Mouse (Mus musculus): ENCODE results near the gene Il4ra.

Gene Il4ra

DNA sequence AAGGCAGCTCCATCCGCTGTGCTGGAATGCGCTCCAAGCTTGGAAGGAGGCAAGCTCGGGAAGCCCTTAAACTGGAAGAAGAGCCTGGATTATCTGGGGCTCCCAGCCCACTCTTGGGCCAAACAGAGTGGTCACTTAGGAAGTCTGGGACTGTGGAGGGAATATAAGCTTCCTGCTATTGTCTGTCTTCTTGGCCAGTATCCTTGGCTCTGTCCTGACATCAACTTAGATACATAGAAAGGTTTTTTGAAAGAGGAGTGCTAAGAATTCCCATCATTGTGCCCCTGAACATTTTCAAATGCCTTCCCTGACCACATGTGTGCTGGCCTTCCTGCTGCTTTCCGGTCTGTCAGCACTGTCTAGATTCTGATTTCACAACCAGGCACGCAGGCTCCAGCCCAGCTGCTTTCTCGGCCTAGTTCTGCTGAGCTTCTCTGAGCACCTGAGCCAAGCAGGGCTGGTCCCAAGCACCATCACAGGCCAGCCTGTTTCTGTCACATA, 989 bp upstream of the Il4ra start:
- peak; percentile 44 to 48 for DNase-seq

- DNase-seq = no peak
Observed at GRCm38 (mm10) chr7:125552851-125553555, 1.1 kb downstream of the Il4ra start.

DNA sequence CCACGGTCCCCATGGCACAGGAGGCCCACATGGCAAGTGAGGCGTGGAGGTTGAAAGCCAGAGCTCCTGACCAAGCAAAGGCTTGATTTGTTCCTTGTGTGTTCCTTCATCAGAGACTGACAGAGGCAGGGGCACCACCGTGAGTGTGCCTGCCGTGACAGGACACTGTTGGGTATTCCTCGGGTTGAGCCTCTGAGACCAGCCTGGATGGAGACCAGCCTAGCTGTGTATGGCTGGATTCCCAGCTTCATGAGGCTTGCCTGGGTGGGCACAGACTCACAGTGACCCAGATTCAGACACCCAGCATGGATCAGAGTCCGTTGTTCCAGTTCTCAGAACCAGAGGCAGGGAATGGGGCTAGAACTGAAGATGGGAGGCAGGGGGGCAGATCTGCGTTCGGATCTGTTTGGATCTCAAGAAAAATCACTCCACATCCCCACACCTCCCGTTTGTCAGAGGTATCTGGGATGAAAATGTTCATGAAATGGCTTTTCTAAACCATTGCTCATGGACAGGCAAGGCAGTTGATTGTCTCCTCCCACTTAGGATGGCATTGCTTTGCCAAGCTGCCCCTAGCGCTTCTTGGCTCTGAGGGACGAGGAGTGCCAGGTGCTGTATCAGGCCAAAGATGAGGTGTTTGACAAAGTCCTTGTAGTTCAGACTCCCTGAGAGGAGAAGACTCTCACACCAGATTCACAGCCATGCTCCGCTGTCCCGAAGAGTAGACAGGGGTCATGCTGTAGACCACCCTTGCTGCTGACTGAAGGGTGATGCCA, 1.9 kb downstream of the Il4ra start:
- no peak for DNase-seq

DNA sequence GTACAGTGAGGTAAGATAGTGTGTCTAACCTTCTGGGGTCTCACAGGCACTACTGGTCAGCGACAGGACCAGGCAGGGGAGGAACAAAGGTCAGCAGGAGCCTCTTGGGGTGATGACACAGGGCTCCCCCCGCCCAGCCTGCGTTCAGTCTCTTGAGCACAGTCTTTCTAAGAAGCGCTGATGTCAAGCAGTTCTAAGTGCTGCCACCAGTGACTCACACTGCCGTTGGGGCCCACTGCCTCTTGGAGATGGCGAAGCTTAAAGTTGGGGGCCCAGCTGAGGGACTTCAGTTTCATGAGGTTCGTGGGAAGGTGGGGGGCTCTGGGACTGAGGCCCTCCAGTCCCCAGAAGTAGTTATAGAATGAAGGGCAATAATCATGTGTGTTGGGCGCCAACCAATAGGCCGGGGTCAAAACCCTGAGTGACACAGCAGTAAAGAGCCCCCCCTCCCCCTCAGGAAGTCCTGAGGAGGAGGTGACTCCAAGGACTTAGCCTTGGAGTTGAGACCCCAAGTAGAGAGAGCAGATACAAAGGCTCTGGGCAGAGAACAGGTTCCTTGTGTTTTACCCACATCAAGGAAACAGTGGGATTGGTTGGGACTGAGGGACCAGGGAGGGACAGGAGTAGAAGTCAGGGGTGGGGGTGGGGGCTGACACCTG, 2.7 kb downstream of the Il4ra start:
- no peak for DNase-seq

GRCm38 (mm10) chr7:125555351-125555872, 3.5 kb downstream of the Il4ra start:
- no peak for DNase-seq

- no peak for DNase-seq
Observed at GRCm38 (mm10) chr7:125556096-125556495, 4.2 kb downstream of the Il4ra start.

GRCm38 (mm10) chr7:125556865-125557264, 4.9 kb downstream of the Il4ra start:
- DNase-seq = no peak

GRCm38 (mm10) chr7:125558401-125558945, 6.6 kb downstream of the Il4ra start:
- no peak for DNase-seq

- no peak for DNase-seq
Observed at GRCm38 (mm10) chr7:125558997-125559396, 7.1 kb downstream of the Il4ra start.

- DNase-seq = no peak
Observed at GRCm38 (mm10) chr7:125559537-125559936, 7.6 kb downstream of the Il4ra start.

DNA sequence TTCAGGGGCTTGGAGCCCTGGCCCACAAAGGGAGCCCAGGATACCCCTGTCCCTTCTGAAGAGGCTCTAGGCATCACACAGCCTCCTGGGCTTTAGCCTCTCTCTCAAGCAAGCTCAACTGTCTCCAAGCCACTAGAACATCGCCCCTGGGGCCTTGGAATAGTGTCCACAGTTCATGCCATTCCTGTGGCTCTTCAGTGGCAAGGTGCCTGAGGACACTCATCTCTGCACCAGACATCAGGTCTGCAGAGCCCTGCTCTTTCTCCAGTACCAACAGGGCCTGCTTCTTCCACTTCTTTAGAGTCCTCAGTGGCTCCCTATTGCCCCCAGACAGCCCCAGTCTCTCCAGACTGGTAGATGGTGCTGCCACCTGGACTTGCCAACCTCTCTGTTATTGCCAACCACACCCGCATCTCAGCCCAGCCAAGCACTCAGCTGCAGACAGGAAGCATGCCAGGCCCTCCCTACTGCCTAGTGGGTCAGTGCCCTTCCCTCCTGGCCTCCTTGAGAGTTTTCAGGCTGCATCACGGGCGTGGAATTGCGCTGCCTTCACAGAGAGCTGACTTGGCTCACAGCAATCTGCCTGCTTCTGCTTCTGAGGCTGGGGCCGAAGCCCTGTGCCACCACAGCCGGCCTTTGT, 8.3 kb downstream of the Il4ra start:
- peak; percentile 52 to 61 for DNase-seq

DNA sequence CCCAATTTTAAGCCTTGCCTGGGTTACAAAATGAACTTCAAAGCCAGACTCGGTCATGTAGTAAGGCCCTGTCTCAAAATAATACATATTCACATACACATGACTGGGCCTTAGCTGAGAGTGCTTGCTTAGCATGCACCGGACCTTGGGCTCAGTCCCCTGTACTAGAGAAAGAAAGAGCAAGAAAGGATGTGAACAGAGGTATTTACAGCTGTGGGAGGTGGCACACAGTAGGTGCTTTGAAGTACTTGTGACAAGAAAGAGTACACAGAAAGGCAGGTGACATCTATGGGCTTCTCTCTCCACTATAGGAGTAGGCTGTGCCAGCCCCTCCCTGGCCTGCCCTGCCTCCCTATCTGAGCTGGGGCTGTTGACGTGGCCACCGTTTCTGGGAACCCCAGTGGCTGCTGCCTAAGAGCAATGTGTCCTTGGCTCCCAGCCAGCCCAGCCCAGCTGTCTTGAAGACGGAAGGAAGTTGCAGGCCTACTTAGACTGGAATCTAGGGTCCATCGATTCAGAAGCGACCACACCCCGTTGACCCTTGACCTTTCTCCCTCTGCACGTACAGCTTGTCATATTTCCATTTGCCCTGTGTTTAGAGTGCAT, 9.3 kb downstream of the Il4ra start:
- peak; percentile 93 to 94 for DNase-seq

DNA sequence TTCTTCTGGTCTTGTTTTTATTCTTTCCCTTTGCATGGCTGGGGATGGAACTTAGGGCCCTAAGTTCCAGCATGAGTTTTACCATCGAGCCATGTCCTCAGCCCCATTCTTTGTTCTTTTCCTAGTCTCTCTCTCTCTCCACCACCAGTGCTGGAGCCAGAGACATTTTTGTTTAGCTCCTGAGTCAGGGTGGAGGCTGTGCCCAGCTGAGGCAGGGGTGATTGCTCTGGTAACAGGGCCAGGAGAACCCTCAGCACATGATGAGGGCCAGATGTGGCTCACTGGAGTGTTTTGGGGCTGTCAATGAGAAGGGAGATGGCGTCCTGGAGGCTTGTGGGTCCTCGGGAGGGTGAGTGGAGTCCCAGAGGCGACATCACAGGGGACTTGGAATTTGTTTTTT, 10.5 kb downstream of the Il4ra start:
- DNase-seq = no peak

GRCm38 (mm10) chr7:125563093-125563492, 11.2 kb downstream of the Il4ra start:
- DNase-seq = no peak

GRCm38 (mm10) chr7:125564316-125565024, 12.6 kb downstream of the Il4ra start:
- DNase-seq = no peak

DNA sequence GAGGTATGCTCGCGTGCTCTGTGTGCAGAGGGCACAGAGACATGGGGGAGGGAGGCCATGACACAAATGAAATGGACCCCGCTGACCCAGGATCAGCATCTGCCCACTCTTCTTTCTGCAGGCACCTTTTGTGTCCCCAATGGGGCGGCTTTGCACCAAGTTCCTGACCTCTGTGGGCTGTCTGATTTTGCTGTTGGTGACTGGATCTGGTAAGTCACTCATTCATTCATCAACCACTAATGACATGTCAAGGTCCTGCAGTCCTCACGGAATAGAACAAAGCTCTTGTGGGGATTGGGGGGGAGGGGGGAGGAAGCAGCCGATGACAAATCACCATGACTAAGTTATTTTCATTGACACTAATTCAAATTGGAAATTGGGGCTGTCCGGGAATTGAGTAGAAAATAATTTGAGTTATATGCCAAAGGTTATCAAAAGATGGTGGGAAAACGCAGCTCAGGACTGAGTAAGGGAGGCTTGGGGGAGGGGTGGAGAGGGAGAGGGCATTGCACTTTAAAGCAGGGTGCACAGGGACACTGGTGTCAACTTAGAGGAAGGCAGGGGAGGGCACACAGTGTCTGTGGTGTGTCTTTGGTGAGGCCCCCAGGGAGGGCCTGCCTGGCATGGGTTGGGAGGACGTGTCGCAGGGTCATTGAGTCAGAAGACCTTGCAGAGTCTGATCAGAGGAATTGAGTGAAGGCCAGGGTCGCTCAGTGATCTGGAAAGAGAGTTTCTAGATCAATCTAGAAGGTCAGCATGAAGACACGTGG, 13.8 kb downstream of the Il4ra start:
- DNase-seq = no peak

- peak in 1 of 2 experiments; percentile 36 for DNase-seq
Observed at GRCm38 (mm10) chr7:125566420-125566819, 14.5 kb downstream of the Il4ra start.

- no peak for DNase-seq
Observed at GRCm38 (mm10) chr7:125568888-125569287, 17.0 kb downstream of the Il4ra start.

DNA sequence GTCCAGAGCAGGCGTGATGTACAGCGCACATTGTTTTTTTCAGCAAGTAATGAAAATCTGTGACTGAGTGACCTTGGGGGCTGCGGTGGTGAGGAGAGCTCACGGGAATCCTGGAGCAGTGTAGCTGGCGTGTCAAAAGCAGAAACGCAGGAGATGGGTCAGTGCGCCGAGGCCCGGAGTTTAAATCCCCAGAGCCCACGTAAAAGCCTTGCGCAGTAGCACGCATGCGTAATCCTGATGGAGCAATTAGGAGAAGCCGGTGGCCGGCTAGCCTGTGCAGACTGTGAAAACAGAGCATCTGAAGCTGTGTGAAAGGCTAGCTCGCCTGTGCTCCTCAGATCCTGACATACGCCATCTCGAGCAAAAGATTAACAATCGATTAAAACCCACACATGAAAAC, 20.0 kb downstream of the Il4ra start:
- DNase-seq = no peak

- peak in 1 of 2 experiments; percentile 47 for DNase-seq
Observed at GRCm38 (mm10) chr7:125572737-125573136, 20.8 kb downstream of the Il4ra start.

GRCm38 (mm10) chr7:125573849-125574248, 21.9 kb downstream of the Il4ra start:
- no peak for DNase-seq

All from kidney, postnatal 36 days (tissue).